Mouse (Mus musculus): ENCODE data around the gene Tssk4.

DNA sequence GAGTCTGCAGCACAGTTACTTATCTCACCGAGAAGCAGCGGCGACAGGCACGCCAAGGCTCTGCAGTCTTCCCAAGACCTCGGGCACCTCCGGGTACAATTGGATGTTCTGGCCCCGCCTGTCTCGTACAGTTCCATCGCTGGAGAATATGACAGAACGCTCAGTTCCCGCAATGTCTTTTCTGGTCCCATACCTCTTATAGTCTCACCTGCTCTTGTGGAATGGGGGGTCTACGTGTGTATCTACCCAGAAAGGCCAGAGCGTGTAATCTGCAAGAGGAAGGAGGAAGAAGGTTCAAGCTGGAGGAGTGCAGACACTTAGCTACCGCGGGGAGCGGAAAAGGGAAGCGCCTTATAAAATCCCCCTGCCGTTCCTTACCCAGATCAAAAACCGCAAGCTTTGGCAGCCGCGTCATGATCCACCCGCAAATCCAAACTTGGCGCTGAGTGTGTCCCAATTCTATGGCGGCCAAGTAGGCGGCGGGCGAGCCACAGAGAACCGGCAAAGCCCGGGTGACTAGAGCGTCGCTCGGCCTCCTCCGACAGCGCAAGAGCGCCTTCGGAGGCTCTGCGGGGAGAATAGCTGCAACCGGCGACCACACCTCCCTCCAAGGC lies 10.1 kb downstream of the Tssk4 start, which contains the start of gene Mdp1:
- TF ChIP-seq POLR2A (IDR thresholded peaks at IDR 0.05; ENCODE audit: extremely low read depth, insufficient read depth, low read length), result no peak
- TF ChIP-seq CTCF (IDR thresholded peaks at IDR 0.05; ENCODE audit: low read depth, low read length), result peak; percentile 74

All from liver, adult 2 months (tissue).